Mouse (Mus musculus): ENCODE results near the gene Nsrp1. TPM values are rescaled to one million over a fixed set of nuclear protein-coding genes. Genes with fewer than 3 reads are reported as not detected.
"Not testable (repeated sequence)": the region's sequence is repeated elsewhere in the genome, so short reads cannot be mapped to it uniquely, and the experiment has no call there.

Gene Nsrp1
- total and polyA plus RNA-seq, 2 experiments = 0.75 to 3.7 TPM

- H3K79me2 ChIP-seq (ENCODE audit: control insufficient read depth, insufficient read depth, low read length) = peaks cover 19% of the 10 kb centered on the region; the same call in 1 of the 2 replicates
- no peaks in the 10 kb centered on the region for H3K4me1 ChIP-seq (ENCODE audit: control insufficient read depth, insufficient read depth, low read length)
- peaks cover 13% of the 10 kb centered on the region for H3K36me3 ChIP-seq (ENCODE audit: control insufficient read depth, insufficient read depth, low read length)
- TF ChIP-seq POLR2A (IDR thresholded peaks at IDR 0.05; ENCODE audit: extremely low read depth, insufficient read depth, low read length) (no peak), CTCF (IDR thresholded peaks at IDR 0.05; ENCODE audit: low read depth, low read length) (no peak)
- peak; percentile 12 for DNase-seq (ENCODE audit: extremely low read depth, low read depth, low spot score)
- peak overlapping the region; percentile 77 for H3K4me3 ChIP-seq (ENCODE audit: insufficient read depth, low read depth, low read length)
- H3K27ac ChIP-seq (replicated peaks; ENCODE audit: insufficient read depth, low read depth, low read length) = no peak overlapping the region
- peak overlapping the region; percentile 58 for H3K9ac ChIP-seq (ENCODE audit: low read depth, low read length)
- 2% methylated on average over 16 of the region's 16 CpGs for WGBS
- H3K27me3 ChIP-seq (ENCODE audit: control insufficient read depth, insufficient read depth, low read length) = no peaks in the 10 kb centered on the region
These were observed 443 bp downstream of the Nsrp1 start for GRCm38 (mm10) chr11:77077792-77078191.

GRCm38 (mm10) chr11:77077331-77077730 lies 904 bp downstream of the Nsrp1 start:
- not testable (repeated sequence) for H3K4me1 ChIP-seq (ENCODE audit: control insufficient read depth, insufficient read depth, low read length); H3K27me3 ChIP-seq (ENCODE audit: control insufficient read depth, insufficient read depth, low read length); DNase-seq (ENCODE audit: extremely low read depth, low read depth, low spot score); H3K27ac ChIP-seq (replicated peaks; ENCODE audit: insufficient read depth, low read depth, low read length)
- Histone ChIP-seq H3K79me2 (ENCODE audit: control insufficient read depth, insufficient read depth, low read length) (peaks cover 21% of the 10 kb centered on the region; the same call in 1 of the 2 replicates), H3K36me3 (ENCODE audit: control insufficient read depth, insufficient read depth, low read length) (peaks cover 13% of the 10 kb centered on the region), H3K4me3 (ENCODE audit: insufficient read depth, low read depth, low read length) (peak overlapping the region; percentile 77), H3K9ac (ENCODE audit: low read depth, low read length) (peak overlapping the region; percentile 58; the same call in 1 of the 2 replicates)
- 63% methylated on average over 4 of the region's 4 CpGs for WGBS

DNA sequence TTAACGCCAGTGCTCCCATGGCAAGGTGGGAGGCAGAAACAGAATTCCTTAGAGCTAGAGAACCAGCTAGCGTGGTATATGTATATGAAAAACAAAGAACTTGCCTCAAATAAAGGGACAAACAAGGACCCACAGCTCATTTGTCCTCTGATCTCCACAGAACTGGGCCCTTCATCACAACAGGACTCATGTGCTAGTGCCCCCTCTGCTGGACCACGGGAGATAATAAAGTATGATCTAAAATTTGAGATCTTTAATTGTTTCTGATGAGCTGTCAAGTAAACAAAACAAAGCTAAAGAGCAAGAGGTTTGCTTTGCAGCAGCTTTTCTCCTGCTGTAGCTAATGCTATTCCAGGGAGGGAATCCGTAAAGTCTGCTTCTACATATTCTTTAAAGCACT lies 7.5 kb downstream of the Nsrp1 start:
- WGBS = 74% methylated on average over 4 of the region's 4 CpGs
- Histone ChIP-seq H3K4me3 (ENCODE audit: insufficient read depth, low read depth, low read length) (no peak overlapping the region), H3K27ac (replicated peaks; ENCODE audit: insufficient read depth, low read depth, low read length) (no peak overlapping the region), H3K27me3 (ENCODE audit: control insufficient read depth, insufficient read depth, low read length) (no peaks in the 10 kb centered on the region), H3K4me1 (ENCODE audit: control insufficient read depth, insufficient read depth, low read length) (no peaks in the 10 kb centered on the region), H3K79me2 (ENCODE audit: control insufficient read depth, insufficient read depth, low read length) (peaks cover 15% of the 10 kb centered on the region; the same call in 1 of the 2 replicates), H3K36me3 (ENCODE audit: control insufficient read depth, insufficient read depth, low read length) (peaks cover 17% of the 10 kb centered on the region), H3K9ac (ENCODE audit: low read depth, low read length) (no peak overlapping the region)
- TF ChIP-seq CTCF (IDR thresholded peaks at IDR 0.05; ENCODE audit: low read depth, low read length) (peak; percentile 9; the same call in 1 of the 2 replicates), POLR2A (IDR thresholded peaks at IDR 0.05; ENCODE audit: extremely low read depth, insufficient read depth, low read length) (no peak)
- DNase-seq (ENCODE audit: extremely low read depth, low read depth, low spot score) = peak; percentile 14

- peaks cover 9% of the 10 kb centered on the region; the same call in 1 of the 2 replicates for H3K79me2 ChIP-seq (ENCODE audit: control insufficient read depth, insufficient read depth, low read length)
- WGBS = 68% methylated on average over 4 of the region's 4 CpGs
- no peak overlapping the region for H3K9ac ChIP-seq (ENCODE audit: low read depth, low read length)
- no peak overlapping the region for H3K27ac ChIP-seq (replicated peaks; ENCODE audit: insufficient read depth, low read depth, low read length)
- H3K27me3 ChIP-seq (ENCODE audit: control insufficient read depth, insufficient read depth, low read length) = no peaks in the 10 kb centered on the region
- peaks cover 9% of the 10 kb centered on the region for H3K36me3 ChIP-seq (ENCODE audit: control insufficient read depth, insufficient read depth, low read length)
- H3K4me3 ChIP-seq (ENCODE audit: insufficient read depth, low read depth, low read length) = no peak overlapping the region
- TF ChIP-seq CTCF (IDR thresholded peaks at IDR 0.05; ENCODE audit: low read depth, low read length) = no peak
- no peak for TF ChIP-seq POLR2A (IDR thresholded peaks at IDR 0.05; ENCODE audit: extremely low read depth, insufficient read depth, low read length)
- DNase-seq (ENCODE audit: extremely low read depth, low read depth, low spot score) = no peak
- no peaks in the 10 kb centered on the region for H3K4me1 ChIP-seq (ENCODE audit: control insufficient read depth, insufficient read depth, low read length)
These were observed 9.4 kb downstream of the Nsrp1 start for GRCm38 (mm10) chr11:77068825-77069224.

DNA sequence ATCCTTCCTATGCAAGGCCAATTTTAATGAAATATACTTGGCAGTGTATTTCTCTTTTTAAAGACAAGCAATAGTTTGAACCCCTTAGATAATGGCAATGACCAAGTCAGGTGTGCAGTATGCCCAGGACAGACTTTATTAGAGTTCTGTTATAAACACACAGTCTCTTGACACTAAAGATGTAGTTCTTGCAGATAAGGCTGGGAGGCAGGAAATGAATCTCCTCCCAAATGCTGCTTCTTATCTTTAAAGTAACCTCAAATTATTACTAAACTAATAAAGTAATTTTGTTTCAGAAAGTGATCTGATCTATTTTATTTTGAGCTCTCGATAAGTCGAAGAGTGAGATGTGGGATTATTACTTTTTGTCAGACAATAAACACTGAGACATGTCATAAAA lies 14.8 kb downstream of the Nsrp1 start:
- TF ChIP-seq POLR2A (IDR thresholded peaks at IDR 0.05; ENCODE audit: extremely low read depth, insufficient read depth, low read length) (no peak), CTCF (IDR thresholded peaks at IDR 0.05; ENCODE audit: low read depth, low read length) (no peak)
- 86% methylated on average over 2 of the region's 2 CpGs for WGBS
- no peaks in the 10 kb centered on the region for H3K27me3 ChIP-seq (ENCODE audit: control insufficient read depth, insufficient read depth, low read length)
- DNase-seq (ENCODE audit: extremely low read depth, low read depth, low spot score) = no peak
- peaks cover 4% of the 10 kb centered on the region; the same call in 1 of the 2 replicates for H3K36me3 ChIP-seq (ENCODE audit: control insufficient read depth, insufficient read depth, low read length)
- H3K9ac ChIP-seq (ENCODE audit: low read depth, low read length) = no peak overlapping the region
- no peak overlapping the region for H3K27ac ChIP-seq (replicated peaks; ENCODE audit: insufficient read depth, low read depth, low read length)
- no peaks in the 10 kb centered on the region for H3K4me1 ChIP-seq (ENCODE audit: control insufficient read depth, insufficient read depth, low read length)
- no peak overlapping the region for H3K4me3 ChIP-seq (ENCODE audit: insufficient read depth, low read depth, low read length)
- H3K79me2 ChIP-seq (ENCODE audit: control insufficient read depth, insufficient read depth, low read length) = no peaks in the 10 kb centered on the region; the same call in 1 of the 2 replicates

DNA sequence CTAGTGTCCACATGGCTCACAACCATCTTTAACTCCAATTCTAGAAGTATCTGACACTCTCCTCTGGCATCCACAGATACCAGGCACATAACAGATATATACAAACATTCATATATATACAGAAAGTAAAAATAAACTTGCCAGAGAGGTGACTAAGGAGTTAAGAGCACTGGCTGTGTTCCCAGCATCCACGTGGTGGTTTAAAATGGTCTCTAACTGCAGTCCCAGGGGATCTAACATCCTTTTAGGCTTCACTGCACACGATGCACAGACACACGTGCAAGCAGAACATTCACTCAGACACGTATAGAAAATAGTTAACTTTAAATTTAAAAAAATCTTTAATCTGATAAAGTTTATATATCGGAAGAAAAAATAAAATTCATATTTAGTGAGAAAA lies 16.3 kb downstream of the Nsrp1 start:
- Histone ChIP-seq H3K79me2 (ENCODE audit: control insufficient read depth, insufficient read depth, low read length) (no peaks in the 10 kb centered on the region; the same call in 1 of the 2 replicates), H3K9ac (ENCODE audit: low read depth, low read length) (no peak overlapping the region), H3K36me3 (ENCODE audit: control insufficient read depth, insufficient read depth, low read length) (peaks cover 4% of the 10 kb centered on the region; the same call in 1 of the 2 replicates), H3K27me3 (ENCODE audit: control insufficient read depth, insufficient read depth, low read length) (no peaks in the 10 kb centered on the region), H3K27ac (replicated peaks; ENCODE audit: insufficient read depth, low read depth, low read length) (no peak overlapping the region), H3K4me3 (ENCODE audit: insufficient read depth, low read depth, low read length) (no peak overlapping the region), H3K4me1 (ENCODE audit: control insufficient read depth, insufficient read depth, low read length) (no peaks in the 10 kb centered on the region)
- DNase-seq (ENCODE audit: extremely low read depth, low read depth, low spot score) = no peak
- TF ChIP-seq POLR2A (IDR thresholded peaks at IDR 0.05; ENCODE audit: extremely low read depth, insufficient read depth, low read length) (no peak), CTCF (IDR thresholded peaks at IDR 0.05; ENCODE audit: low read depth, low read length) (no peak)
- 80% methylated on average over 5 of the region's 5 CpGs for WGBS

All from liver, adult 2 months (tissue).